14 mouse cellular contexts compared by ENCODE assay signal in the genomic region with DNA sequence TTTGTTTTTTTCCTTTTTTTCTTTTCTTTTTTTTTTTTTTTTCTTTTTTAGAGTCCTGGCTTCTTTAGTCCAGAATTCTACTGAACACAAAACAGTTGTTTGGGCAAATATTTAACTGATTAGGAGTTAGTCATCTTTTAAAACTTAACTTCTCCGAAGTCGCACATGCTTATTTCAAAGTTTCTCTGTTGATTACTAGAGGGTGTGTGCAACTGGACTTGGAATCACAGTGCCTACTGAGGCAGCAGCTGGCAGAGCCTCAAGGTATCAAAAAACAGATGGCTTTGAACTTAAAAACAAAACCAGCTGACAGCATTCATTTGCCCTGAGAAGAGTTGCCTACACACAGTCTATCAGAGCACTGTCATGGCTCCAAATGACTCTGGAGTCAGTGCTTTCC.
"Had no signal": no experiment of that assay in that cellular context is flagged by ENCODE, and none has a peak within 500 bp of the region (broad histone marks: within the 10 kb centered on the region; RNA-seq: fewer than 3 reads in every experiment).

No protein-coding gene starts in this region.

- H3K4me3 ChIP-seq: intestine, embryonic 15.5 days; limb, embryonic 12.5 days; limb, embryonic 15.5 days; midbrain, embryonic 13.5 days had no signal

- H3K4me1 ChIP-seq: intestine, embryonic 15.5 days; limb, embryonic 12.5 days; midbrain, embryonic 13.5 days had no signal

- H3K9me3 ChIP-seq: intestine, embryonic 15.5 days; limb, embryonic 12.5 days; limb, embryonic 15.5 days; midbrain, embryonic 13.5 days had no signal

- ATAC-seq: hindbrain, embryonic 16.5 days; intestine, embryonic 15.5 days; liver, postnatal 0 days; lung, postnatal 0 days; midbrain, embryonic 13.5 days had no signal

- H3K27ac ChIP-seq: intestine, embryonic 15.5 days; limb, embryonic 12.5 days; limb, embryonic 15.5 days; liver, embryonic 14.5 days; macrophage; midbrain, embryonic 13.5 days had no signal

- H3K27me3 ChIP-seq: intestine, embryonic 15.5 days; limb, embryonic 12.5 days; limb, embryonic 15.5 days; midbrain, embryonic 13.5 days had no signal

- H3K36me3 ChIP-seq: intestine, embryonic 15.5 days had no signal

- DNase-seq: left cerebral cortex, postnatal 4 days; liver, postnatal 0 days; lung, embryonic 14.5 days; thymus, adult 18-20 months; thymus, postnatal 36 days had no signal

- H3K9ac ChIP-seq: intestine, embryonic 15.5 days; limb, embryonic 12.5 days; limb, embryonic 15.5 days; liver, embryonic 14.5 days; liver, postnatal 0 days; lung, embryonic 14.5 days; midbrain, embryonic 13.5 days had no signal

- H3K4me2 ChIP-seq: intestine, embryonic 15.5 days; limb, embryonic 12.5 days; limb, embryonic 15.5 days; liver, embryonic 11.5 days; lung, embryonic 14.5 days; midbrain, embryonic 13.5 days had no signal
